Mouse (Mus musculus) liver, postnatal 0 days (tissue): Measurements from ENCODE around the gene Gatad2b. TPM values are rescaled to one million over a fixed set of nuclear protein-coding genes. Genes with fewer than 3 reads are reported as not detected.
"Not testable (repeated sequence)": the region's sequence is repeated elsewhere in the genome, so short reads cannot be mapped to it uniquely, and the experiment has no call there.

Experiments
- ATAC-seq: fragments of 200-750 bp; cut with Nextera tagmentation; 2 replicates; pipeline ENCODE4 v1.8.0; 2017; ENCODE audit warnings: mild to moderate bottlenecking, moderate library complexity
- DNase-seq: peaks from one replicate; pipeline ENCODE4 v3.0.0-alpha.2; 2016
- H3K27ac ChIP-seq: fragments of 300-500 bp; sonication (generic); 2 replicates; pipeline ENCODE4 v1.5.1; 2014; ENCODE audit warnings: antibody characterized with exemption, moderate library complexity, mild to moderate bottlenecking, low read depth
- H3K27me3 ChIP-seq: fragments of 300-500 bp; sonication (generic); 2 replicates; pipeline ENCODE4 v1.6.1; 2014; ENCODE audit warnings: low read length, control low read depth, mixed read lengths; ENCODE audit not compliant: insufficient read depth
- H3K36me3 ChIP-seq: fragments of 300-500 bp; sonication (generic); replicated peaks from 2 replicates; pipeline ENCODE4 v1.6.1; 2014; ENCODE audit warnings: mild to moderate bottlenecking, control low read depth, low read length, moderate library complexity, mixed read lengths; ENCODE audit not compliant: insufficient read depth
- H3K4me1 ChIP-seq: fragments of 300-500 bp; sonication (generic); 2 replicates; pipeline ENCODE4 v1.6.1; 2014; ENCODE audit warnings: antibody characterized with exemption, mild to moderate bottlenecking, control low read depth; ENCODE audit not compliant: insufficient read depth
- H3K4me2 ChIP-seq: fragments of 300-500 bp; sonication (generic); 2 replicates; pipeline ENCODE4 v1.6.1; 2014; ENCODE audit warnings: low read depth, mild to moderate bottlenecking, low read length, moderate library complexity, mixed read lengths
- H3K4me3 ChIP-seq: fragments of 300-500 bp; sonication (generic); 2 replicates; pipeline ENCODE4 v1.5.1; 2014; ENCODE audit warnings: low read depth, low read length
- H3K9ac ChIP-seq: fragments of 300-500 bp; sonication (generic); replicated peaks from 2 replicates; pipeline ENCODE4 v1.6.1; 2014; ENCODE audit warnings: mild to moderate bottlenecking, moderate library complexity
- H3K9me3 ChIP-seq: fragments of 300-500 bp; sonication (generic); 2 replicates; pipeline ENCODE4 v1.6.1; 2016; ENCODE audit warnings: mild to moderate bottlenecking, control low read depth, low read length, mixed read lengths
- CTCF ChIP-seq: sonication (generic); IDR thresholded peaks from 2 replicates; pipeline ENCODE4 v1.5.1; 2016; ENCODE audit warnings: antibody characterized with exemption, low read depth
- EP300 ChIP-seq: IDR thresholded peaks from 2 replicates; pipeline ENCODE4 v1.6.1; 2016; ENCODE audit warnings: antibody characterized with exemption, low read depth, mild to moderate bottlenecking
- WGBS: fragments of 180-500 bp; shearing (Covaris S2); extraction: QIAGEN DNeasy Blood & Tissue Kit; methylation state at CpG from one replicate; pipeline ENCODE4 v1.1.7; 2014; ENCODE audit not compliant: insufficient replicate concordance; 5-methylcytosine and 5-hydroxymethylcytosine counted together
- polyA plus RNA-seq: library from polyadenylated mRNA; unstranded; fragments of >200 nt; fragmentation: Nextera tagmentation; extraction: Ambion mirVana; gene quantifications from 2 replicates; pipeline ENCODE4 v1.2.1, GENCODE M21; 2015

Gatad2b gene
- polyA plus RNA-seq, 1 experiment from 2014 or later, result 3.1 TPM

- not testable (repeated sequence) for H3K27ac ChIP-seq, H3K4me2 ChIP-seq, ATAC-seq
Measured at GRCm38 (mm10) chr3:90253174-90253573, 39.8 kb upstream of the Gatad2b start.

GRCm38 (mm10) chr3:90253653-90254418, 39.1 kb upstream of the Gatad2b start, which contains the start of gene Crtc2:
TSS of gene Crtc2 (plus strand) at chr3:90254163.
- WGBS, result 3% methylated on average over 40 of the region's 40 CpGs
- H3K4me1 ChIP-seq, result peaks cover 18% of the 10 kb centered on the region
- TF ChIP-seq CTCF (no peak), EP300 (peak; percentile 54; the same call in 1 of the 2 replicates)
- peak within 1 kb of the TSS; percentile 90 for H3K27ac ChIP-seq
- peak within 1 kb of the TSS; percentile 99 for H3K4me3 ChIP-seq
- H3K36me3 ChIP-seq, result peaks cover 19% of the 10 kb centered on the region
- H3K9me3 ChIP-seq, result no peaks in the 10 kb centered on the region
- DNase-seq, result peak; percentile 95
- H3K4me2 ChIP-seq, result peak within 1 kb of the TSS; percentile 94
- peak; percentile 94 for ATAC-seq
- peak within 1 kb of the TSS; percentile 98 for H3K9ac ChIP-seq
- no peaks in the 10 kb centered on the region for H3K27me3 ChIP-seq

More at GRCm38 (mm10) chr3:90253174-90253573, 39.8 kb upstream of the Gatad2b start:
- 35% methylated on average over 1 of the region's 1 CpGs for WGBS
- not testable (repeated sequence) for H3K9ac ChIP-seq, DNase-seq, H3K4me3 ChIP-seq, H3K9me3 ChIP-seq, H3K27me3 ChIP-seq
- peaks cover 14% of the 10 kb centered on the region for H3K36me3 ChIP-seq
- peaks cover 18% of the 10 kb centered on the region for H3K4me1 ChIP-seq

GRCm38 (mm10) chr3:90254419-90255193, 38.4 kb upstream of the Gatad2b start:
- Histone ChIP-seq H3K9ac (peak overlapping the region; percentile 98), H3K27ac (peak overlapping the region; percentile 90), H3K27me3 (no peaks in the 10 kb centered on the region), H3K36me3 (peaks cover 27% of the 10 kb centered on the region), H3K9me3 (no peaks in the 10 kb centered on the region), H3K4me3 (peak overlapping the region; percentile 99), H3K4me2 (peak overlapping the region; percentile 94), H3K4me1 (peaks cover 15% of the 10 kb centered on the region)
- DNase-seq, result peak; percentile 68
- TF ChIP-seq CTCF, result no peak
- TF ChIP-seq EP300, result no peak
- 2% methylated on average over 41 of the region's 41 CpGs for WGBS
- ATAC-seq, result peak; percentile 68

- peaks cover 32% of the 10 kb centered on the region for H3K36me3 ChIP-seq
- DNase-seq, result no peak
- H3K27me3 ChIP-seq, result no peaks in the 10 kb centered on the region
- ATAC-seq, result no peak
- H3K9ac ChIP-seq, result peak overlapping the region; percentile 98
- WGBS, result 8% methylated on average over 2 of the region's 2 CpGs
- H3K4me2 ChIP-seq, result peak overlapping the region; percentile 94
- H3K9me3 ChIP-seq, result no peaks in the 10 kb centered on the region
- H3K4me3 ChIP-seq, result peak overlapping the region; percentile 99
- no peak for TF ChIP-seq EP300
- peak overlapping the region; percentile 90 for H3K27ac ChIP-seq
- H3K4me1 ChIP-seq, result peaks cover 15% of the 10 kb centered on the region
Measured at GRCm38 (mm10) chr3:90255194-90255565, 37.8 kb upstream of the Gatad2b start.

GRCm38 (mm10) chr3:90255784-90256353, 37.1 kb upstream of the Gatad2b start:
- ATAC-seq, result no peak
- peak overlapping the region; percentile 94 for H3K4me2 ChIP-seq
- TF ChIP-seq EP300 (no peak), CTCF (no peak)
- 90% methylated on average over 14 of the region's 14 CpGs for WGBS
- H3K4me1 ChIP-seq, result peaks cover 15% of the 10 kb centered on the region
- DNase-seq, result no peak
- peaks cover 34% of the 10 kb centered on the region for H3K36me3 ChIP-seq
- H3K9me3 ChIP-seq, result no peaks in the 10 kb centered on the region
- H3K27ac ChIP-seq, result no peak overlapping the region
- no peak overlapping the region; the same call in 1 of the 2 replicates for H3K9ac ChIP-seq
- H3K4me3 ChIP-seq, result no peak overlapping the region
- no peaks in the 10 kb centered on the region for H3K27me3 ChIP-seq
